Mouse (Mus musculus) right cerebral cortex, postnatal 14 days (tissue): ENCODE measurements around the gene Nacad.
A peak's percentile ranks its signal among the peaks of the same experiment; 100 is the strongest.
"Not testable (repeated sequence)": the region's sequence is repeated elsewhere in the genome, so short reads cannot be mapped to it uniquely, and the experiment has no call there.

Experiments
- DNase-seq: peaks from one replicate; pipeline ENCODE4 v3.0.0; 2022

The Nacad gene

GRCm38 (mm10) chr11:6605491-6606399 lies at the start of gene Nacad:
TSS of gene Nacad (minus strand) at chr11:6606053.
- peak; percentile 73 for DNase-seq

DNA sequence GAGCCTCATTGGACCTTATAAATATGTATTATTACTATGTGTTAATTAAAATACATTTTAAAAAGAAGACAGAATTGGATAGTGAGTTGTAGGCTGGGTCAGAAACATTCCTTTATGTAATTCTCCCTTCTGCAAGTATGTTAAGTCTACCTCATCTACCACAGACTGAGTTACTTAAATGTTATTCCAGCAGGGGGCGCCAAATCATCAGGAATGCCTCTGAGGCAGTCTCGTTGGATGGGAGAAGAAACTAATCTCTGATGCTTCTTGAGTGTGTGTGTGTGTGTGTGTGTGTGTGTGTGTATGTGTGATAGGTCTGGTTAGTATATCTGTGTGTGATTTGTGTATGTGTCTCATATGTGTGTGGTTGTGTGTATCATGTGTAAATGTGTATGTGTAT lies 49.0 kb upstream of the Nacad start:
- peak; percentile 96 for DNase-seq

DNA sequence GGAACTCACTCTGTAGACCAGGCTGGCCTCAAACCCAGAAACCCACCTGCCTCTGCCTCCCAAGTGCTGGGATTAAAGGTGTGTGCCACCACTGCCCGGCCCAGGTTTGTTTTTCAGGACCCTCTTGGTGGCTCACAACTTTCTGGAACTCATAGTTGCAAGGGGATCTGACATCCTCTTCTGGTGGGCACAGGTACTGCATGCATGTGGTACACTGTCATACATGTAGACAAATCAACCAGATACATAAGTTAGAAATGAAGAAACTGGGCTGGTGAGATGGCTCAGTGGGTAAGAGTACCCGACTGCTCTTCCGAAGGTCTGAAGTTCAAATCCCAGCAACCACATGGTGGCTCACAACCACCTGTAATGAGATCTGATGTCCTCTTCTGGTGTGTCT lies 47.1 kb upstream of the Nacad start:
- not testable (repeated sequence) for DNase-seq

- no peak for DNase-seq
These were observed 44.7 kb upstream of the Nacad start for GRCm38 (mm10) chr11:6650519-6650918.

- no peak for DNase-seq
These were observed 42.2 kb upstream of the Nacad start for GRCm38 (mm10) chr11:6647831-6648724.

DNA sequence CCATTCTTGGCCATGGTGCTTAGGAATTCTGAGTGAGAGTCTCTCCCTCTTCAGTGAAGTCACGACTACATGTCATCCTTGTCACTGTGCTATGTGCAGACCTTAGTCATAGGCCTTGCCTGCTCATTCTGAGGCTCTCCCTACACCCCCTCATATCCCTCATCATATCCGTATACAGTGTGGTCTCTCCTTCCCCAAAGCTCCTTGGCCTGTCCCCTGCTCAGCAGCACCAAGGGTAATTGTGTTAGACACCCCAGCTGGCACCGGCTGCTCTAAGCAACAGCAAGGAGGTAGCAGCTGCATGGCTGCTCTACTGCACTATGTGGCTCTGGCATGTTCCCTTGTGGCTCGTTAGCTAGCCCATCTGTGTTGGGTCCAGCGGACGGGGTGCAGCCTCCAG lies 38.7 kb upstream of the Nacad start:
- DNase-seq, result no peak

DNA sequence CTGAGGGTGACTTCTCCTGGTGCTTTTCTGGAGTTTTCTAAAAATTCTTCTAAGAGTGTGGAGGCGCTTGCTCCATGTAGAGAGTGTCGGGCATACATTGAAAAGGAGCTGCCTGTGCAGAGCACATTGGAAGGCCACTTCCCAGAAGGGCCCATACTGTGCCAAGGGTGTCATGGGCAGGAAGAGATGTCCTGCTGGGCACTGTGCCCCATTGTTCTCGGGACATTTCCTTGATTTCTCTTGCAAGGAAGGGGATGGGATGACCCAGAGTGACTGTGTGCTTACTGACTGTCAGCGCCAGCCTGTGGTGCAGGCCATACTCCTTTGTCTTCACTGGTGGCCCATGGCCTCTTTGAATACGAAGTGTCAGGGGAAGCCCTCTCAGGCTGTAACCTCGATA lies 33.2 kb upstream of the Nacad start:
- DNase-seq, result no peak

DNA sequence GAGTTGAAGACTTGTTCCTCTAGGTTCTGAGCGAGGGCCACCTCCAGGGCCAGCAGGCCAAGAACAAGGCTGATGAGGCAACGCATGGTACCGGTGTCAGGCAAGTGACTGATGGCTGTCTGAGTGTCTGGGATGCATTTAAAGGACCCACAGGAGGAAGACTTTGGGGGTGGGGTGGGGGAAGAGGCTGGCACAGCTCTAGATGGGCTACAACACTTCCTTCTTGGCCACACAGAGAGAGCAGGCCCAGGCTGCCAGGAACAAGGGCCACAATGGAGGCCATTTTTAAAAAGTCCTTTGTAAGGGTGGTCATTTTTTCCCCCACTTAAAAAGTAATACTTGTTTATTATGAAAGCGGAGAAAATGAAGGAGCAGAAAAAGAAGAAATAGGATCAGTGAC lies 32.7 kb upstream of the Nacad start, which contains the start of gene Wap:
Gene Wap (minus strand): TSS at position 101 of the 400 bp plus-strand sequence.
- no peak for DNase-seq

- no peak for DNase-seq
These were observed 30.3 kb upstream of the Nacad start for GRCm38 (mm10) chr11:6636150-6636549.

DNA sequence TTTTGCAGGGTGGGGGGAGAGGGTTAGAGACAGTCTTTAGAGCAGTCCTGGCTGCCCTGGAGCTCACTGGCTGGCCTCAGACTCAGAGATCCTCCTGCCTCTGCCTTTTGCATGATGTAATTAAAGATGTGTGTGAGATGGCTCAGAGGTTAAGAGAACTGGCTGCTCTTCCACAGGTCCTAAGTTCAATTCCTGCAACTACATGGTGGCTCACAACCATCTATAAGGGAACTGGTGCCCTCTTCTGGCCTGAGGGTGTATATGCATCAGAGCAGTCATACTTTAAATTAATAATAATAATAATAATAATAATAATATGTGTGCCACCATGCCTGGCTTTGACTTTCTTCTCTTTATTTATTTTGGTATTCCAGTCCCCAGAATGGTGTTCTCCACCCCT lies 23.8 kb upstream of the Nacad start:
- DNase-seq, result no peak

DNA sequence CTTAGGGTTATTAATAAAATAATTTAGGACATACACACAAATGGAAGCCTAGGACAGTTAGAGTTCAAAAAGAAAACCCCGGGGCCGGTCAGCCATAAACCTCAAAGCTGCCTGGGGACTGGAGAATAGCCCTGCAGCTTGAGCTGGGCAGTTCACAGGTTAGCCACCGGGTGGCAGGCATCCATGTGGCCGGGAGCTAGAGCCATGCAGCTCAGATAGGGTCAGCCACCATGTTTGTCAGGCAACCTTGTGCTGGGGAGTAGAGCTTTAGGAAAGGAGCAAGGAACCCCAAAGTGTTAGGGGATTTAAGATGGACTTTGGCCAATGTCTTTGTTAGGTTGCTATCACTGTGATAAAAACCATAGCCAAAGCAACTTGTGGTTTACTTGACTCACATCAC lies 22.7 kb upstream of the Nacad start:
- peak; percentile 51 for DNase-seq

DNA sequence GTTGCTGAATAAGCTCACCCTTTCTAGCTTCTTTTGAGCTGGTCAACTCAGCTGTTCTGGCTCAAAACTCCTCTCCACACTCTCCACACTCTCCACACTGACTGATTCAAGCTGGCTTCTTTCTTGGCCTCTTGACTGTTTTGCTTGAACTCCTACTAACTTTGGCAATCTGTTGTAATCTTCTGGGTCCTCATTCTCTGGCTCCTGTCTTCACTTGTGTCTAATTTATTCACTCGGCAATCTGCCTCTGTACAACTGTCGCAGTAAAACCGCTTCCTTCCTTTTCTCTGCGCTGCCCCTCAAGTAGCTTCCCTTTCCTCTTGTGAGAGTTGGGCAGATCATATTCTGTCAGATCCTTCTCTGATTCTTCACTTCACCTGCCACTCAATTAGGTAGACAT lies 21.9 kb upstream of the Nacad start:
- DNase-seq, result no peak

DNA sequence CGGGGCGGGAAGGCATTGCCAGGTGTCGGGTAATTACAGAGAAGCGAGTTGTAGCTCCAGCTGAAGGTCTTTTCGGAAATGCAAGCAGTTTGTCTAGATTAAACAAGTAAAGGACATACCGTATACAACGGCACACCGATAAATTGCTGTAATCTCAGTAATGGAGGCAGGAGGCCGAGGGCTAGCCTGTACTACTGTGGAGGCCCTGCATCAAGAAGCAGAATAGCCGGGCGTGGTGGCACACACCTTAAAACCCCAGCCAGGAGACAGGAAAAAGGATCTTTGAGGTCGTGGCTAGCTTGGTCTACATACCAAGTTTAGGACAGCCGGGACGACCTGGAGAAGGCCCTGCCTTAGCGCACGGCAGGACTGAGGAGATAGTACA lies 20.5 kb upstream of the Nacad start:
- DNase-seq, result no peak

DNA sequence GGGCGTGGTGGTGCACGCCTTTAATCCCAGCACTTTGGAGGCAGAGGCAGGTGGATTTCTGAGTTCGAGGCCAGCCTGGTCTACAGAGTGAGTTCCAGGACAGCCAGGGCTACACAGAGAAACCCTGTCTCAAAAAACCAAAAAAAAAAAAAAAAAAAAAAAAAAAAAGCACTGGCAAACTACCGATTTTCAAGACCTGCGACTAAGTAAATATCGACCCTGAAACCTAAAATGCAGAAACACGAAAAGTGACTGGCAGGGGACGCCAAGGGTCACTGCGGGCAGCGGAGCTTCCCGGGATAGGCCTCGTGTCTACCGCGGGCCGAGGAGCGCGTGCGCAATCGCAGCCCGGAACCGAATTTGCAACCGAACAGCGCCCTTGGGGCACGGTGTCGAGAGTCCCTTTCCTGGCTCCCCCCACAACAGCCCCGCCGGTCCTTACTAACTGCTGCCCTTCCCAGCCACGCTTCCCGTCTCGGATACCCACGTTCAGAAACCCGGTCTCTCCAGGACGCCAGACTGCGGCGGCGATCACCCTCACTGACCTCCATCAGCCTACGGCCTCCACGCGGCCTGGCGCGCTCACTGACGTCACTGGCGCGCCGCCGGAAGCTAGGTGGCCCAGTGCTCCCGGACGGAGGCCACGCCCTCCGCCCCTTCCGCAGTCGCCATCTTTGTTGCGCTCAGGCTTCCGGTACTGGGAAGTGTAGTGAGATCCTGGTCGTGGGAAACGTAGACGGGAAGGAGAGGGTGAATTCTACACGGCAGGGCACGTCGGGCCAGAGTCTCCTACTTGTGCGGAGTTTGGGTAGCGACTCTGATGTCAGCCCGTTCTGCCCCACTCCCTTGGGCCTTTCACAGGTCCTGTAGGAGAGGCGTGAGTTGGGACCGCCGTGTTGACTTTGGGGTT lies 19.9 kb upstream of the Nacad start, which contains the start of gene Tbrg4:
Gene Tbrg4 (minus strand): TSS at position 590 of the 910 bp plus-strand sequence.
- DNase-seq, result peak; percentile 90

DNA sequence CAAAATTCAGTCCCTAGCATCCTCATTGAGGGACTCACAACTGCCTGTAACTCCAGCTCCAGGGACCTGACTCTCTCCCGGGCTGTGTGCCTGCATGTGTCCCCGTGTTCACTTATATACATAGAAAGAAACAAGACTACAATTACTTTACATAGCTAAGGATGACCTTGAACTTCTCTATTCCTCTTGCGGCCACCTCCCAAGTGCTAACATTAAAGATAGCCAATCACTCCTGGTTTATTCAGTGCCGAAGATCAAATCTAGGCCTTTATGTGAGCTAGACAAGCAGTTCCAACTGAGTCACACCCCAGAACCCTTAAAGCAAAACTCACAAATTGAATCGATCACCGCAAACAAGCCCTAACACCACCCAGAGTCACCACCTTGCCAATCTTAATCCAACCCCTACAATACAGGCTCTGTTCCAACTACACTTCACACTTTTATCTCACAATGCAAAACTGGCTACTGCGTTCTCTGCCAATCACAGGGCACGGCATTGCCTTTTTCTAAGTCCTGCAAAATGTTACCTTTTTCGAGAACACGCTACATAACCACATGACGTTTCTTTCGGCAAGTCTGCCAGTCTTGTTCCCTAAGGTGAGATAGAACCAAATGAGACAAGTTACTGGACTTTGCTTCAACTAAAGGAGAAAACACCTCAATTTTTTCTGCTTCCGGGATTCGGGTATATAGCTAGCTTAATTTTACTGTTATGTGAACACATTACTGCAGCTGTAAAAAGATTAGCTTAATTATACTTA lies 18.9 kb upstream of the Nacad start:
- no peak for DNase-seq

GRCm38 (mm10) chr11:6623704-6624103 lies 17.9 kb upstream of the Nacad start:
- no peak for DNase-seq

GRCm38 (mm10) chr11:6615250-6616205 lies 9.7 kb upstream of the Nacad start:
- DNase-seq, result no peak

DNA sequence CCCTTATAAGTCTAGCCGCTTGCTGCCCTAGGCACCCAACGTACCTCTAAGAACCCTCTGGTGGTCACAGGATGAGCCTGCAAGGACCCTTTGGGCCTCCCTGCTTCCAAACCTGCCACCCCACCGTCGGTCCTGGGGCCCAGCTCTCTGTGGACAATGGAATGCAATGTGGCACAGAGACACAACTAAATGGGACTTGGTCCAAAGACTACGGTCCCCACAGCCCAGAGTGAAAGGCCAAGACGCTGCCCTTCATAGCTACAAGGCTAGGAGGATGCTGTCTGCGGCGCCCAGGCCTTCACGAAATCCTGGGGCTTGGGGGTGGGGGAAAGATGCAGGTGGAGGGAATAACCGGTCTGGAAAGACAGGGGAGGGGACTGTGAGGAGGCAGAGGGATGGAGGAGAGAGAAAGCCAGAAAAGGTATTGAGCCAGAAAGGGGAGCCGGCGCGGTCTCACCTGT lies 802 bp downstream of the Nacad start:
- peak; percentile 39 for DNase-seq

- DNase-seq, result no peak
These were observed 1.3 kb downstream of the Nacad start for GRCm38 (mm10) chr11:6604604-6604936.

GRCm38 (mm10) chr11:6603887-6604603 lies 1.8 kb downstream of the Nacad start:
- peak; percentile 70 for DNase-seq
